Mouse (Mus musculus) layer of hippocampus, postnatal 10 days (tissue): ENCODE data around the gene Olfr156. TPM values are rescaled to one million over a fixed set of nuclear protein-coding genes. Genes with fewer than 3 reads are reported as not detected.

ENCODE experiments used
- total RNA-seq, 2 experiments: library from RNA; stranded (reverse); gene quantifications; 2 replicates each; pipeline ENCODE4 v1.2.3; 2021

Olfr156 gene
- total RNA-seq, 2 experiments from 2014 or later: not detected

Other genes with a start within 250 kb of the Olfr156 start
- 10 to 100 TPM; 46.2 to 53.6 TPM for gene Rgp1, start 245.2 kb downstream of the Olfr156 start, total RNA-seq
- 10 to 100 TPM; 56.8 to 57.7 TPM for gene Gba2, start 245.0 kb downstream of the Olfr156 start, total RNA-seq
- not detected for gene Msmp, start 239.4 kb downstream of the Olfr156 start, total RNA-seq
- 10 to 100 TPM; 47.8 to 49.0 TPM for gene Npr2, start 192.0 kb downstream of the Olfr156 start, total RNA-seq
- 1 to 10 TPM; 2.1 to 2.3 TPM for gene Spag8, start 170.3 kb downstream of the Olfr156 start, total RNA-seq
- gene Hint2, start 167.4 kb downstream of the Olfr156 start, total RNA-seq: 10 to 100 TPM; 30.9 to 34.0 TPM
- gene Tmem8b, start 154.9 kb downstream of the Olfr156 start, total RNA-seq: 10 to 100 TPM; 49.4 to 50.5 TPM
- gene Fam221b, start 154.8 kb downstream of the Olfr156 start, total RNA-seq: 1 to 10 TPM in 1 of 2 experiments, under 1 TPM in 1; 0.53 to 1.0 TPM
- gene Olfr70, start 123.1 kb downstream of the Olfr156 start, total RNA-seq: not detected
- not detected for gene Olfr71, start 113.6 kb downstream of the Olfr156 start, total RNA-seq
- gene Hrct1, start 96.7 kb downstream of the Olfr156 start, total RNA-seq: under 1 TPM; 0.45 to 0.48 TPM
- gene Spaar, start 93.9 kb downstream of the Olfr156 start, total RNA-seq: under 1 TPM; 0.39 to 0.40 TPM
- not detected for gene Olfr159, start 52.9 kb downstream of the Olfr156 start, total RNA-seq
- gene Olfr157, start 16.3 kb upstream of the Olfr156 start, total RNA-seq: not detected
- gene Olfr155, start 27.7 kb upstream of the Olfr156 start, total RNA-seq: not detected
- gene Reck, start 51.6 kb upstream of the Olfr156 start, total RNA-seq: 1 to 10 TPM; 5.0 to 7.2 TPM
- gene Glipr2, start 133.5 kb upstream of the Olfr156 start, total RNA-seq: 1 to 10 TPM; 1.9 to 2.4 TPM
- not detected for gene Ccin, start 159.6 kb upstream of the Olfr156 start, total RNA-seq
- gene Clta, start 180.6 kb upstream of the Olfr156 start, total RNA-seq: 100 to 1,000 TPM; 325 to 347 TPM